Mouse (Mus musculus) ovary, adult 10 weeks (tissue): ENCODE results near the gene Apoh. TPM values are rescaled to one million over a fixed set of nuclear protein-coding genes. Genes with fewer than 3 reads are reported as not detected.

Source experiments
- polyA plus RNA-seq: library from polyadenylated mRNA; stranded (reverse); fragments of 350-450 nt; fragmentation: Illumina TruSeq; extraction: RNeasy Lipid Tissue Mini Kit (QIAGEN cat#74804); gene quantifications from one replicate; pipeline ENCODE4 v1.2.3, GENCODE M21; 2014

Apoh gene
- polyA plus RNA-seq: not detected

DNA sequence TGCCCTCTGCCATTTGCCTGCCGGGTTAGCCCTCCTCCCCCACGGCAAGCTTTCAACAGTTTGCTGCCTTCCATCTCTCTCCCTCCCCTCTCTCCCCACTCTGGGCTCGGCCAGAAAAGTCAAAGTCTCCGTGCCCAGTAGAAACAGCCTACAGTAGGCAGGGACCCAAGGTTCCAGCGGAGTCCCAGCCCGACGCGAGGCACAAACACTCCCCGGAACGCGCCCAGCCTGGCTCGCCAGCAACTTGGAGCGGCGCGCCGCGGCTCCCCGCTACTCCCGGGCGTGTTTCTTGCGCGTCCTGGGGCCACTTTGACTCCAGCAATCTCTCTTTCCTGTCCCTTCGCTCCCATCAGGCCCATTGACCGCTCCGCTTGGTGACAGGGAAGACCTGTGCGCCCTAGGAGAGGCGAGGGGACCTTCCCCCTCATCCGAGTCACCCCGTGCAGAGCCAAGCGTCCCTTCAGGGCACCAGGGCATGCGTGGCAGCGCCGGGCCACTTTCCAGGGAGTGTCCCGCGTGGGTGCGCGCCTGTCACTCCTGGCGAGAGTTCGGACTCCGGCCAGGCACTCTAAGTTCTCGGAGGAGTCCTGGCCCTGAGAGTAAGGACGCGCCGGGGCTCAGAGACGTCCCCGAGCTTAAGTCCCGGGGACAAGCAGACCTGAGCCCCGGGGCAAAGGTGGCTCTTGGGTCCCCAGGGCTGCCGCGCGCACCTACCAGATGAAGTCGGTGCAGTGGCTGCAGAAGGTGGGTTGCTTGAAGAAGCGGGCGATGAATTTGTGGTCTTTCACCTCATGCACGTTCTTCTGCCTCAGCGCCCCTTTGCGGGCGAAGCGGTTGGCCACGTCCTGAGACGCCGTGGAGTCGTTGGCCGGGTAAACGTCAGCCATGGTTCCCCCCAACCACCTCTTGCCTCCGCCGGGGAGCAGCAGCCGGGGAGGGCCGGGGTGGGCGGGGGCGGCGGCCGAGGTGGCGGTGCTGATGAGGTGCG is at the start of gene Apoh:
Apoh (plus strand) TSS at position 574 of the 988 bp plus-strand sequence.

DNA sequence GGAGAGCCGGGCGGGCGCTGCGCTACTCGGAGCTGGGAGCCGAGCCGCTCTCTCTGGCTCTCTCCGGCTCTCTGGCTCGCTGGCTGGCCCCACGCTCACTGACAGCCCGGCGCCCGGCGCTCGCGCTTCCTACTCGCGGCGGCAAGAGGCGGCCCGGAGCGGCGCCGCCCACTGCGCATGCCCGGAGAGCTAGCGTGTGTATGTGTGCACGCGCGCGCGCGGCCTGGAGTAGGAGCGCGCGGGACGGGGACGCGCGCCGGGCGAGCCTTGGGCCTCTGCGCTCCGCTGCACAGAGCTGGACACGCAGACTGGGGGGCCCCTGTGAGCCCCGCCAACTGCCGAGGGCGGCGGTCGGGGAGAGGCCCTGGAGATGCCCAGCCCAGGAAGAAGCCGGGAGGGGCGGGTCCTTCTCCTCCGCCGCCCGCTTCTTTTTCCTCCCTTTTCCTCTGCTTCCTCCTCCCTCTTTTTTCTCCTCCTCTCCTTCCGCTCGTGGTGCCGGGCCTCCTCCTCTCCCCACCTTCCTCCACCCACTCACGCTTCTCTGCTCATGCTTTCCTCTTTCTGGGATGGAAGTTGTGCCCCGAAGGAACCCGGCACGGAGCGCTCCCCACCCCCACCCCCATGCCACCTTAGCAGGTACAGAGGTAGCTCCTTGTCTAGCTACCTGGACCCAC is 772 bp downstream of the Apoh start, which contains the start of gene Prkca:
Prkca (minus strand) TSS at position 140 of the 674 bp plus-strand sequence.

DNA sequence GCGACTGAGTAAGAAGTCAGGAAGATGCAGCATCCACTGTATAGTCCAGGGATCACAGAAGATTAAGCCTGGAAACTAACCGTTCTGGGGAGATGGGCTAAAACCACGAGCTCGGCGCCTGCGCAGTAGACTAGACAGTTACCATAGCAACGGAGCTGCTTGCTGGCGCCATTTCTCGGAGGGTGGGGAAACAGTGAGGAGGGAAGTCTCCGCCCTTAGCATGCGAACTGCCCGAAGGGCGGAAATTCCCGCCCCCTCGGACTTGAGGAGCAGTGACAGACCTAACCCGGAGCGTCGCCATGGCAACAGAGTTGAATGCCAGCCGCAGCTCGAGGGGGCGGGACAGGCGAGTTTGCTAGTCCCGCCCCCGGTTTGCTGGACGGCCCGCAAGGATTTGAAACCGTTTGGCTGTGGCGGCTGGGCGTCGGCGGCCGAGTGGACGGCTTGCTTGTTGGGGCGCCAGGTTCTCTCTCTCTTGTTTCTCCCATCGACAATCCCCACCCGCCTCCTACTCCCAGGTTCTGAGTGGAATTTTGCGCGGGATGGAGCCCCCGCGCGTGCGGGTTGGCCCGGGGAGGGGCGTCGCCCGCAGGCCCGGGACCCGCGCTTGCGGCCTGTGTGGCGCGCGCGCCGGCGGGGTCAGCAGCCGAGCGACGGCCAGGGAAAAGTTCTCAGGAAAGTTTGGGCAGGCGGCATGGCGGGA is 81.9 kb downstream of the Apoh start, which contains the start of gene Cep112:
Cep112 (plus strand) TSS at position 304 of the 703 bp plus-strand sequence.

Other genes with a start within 250 kb of the Apoh start
- gene Prkca, start 574 bp downstream of the Apoh start, polyA plus RNA-seq: 31.0 TPM
- 17.3 TPM for gene Cep112, start 81.8 kb downstream of the Apoh start, polyA plus RNA-seq